Mouse (Mus musculus): ENCODE data around the gene Procr. TPM values are rescaled to one million over a fixed set of nuclear protein-coding genes. Genes with fewer than 3 reads are reported as not detected.

Gene Procr
- 2.9 and 4.1 TPM in 2 replicates for polyA plus RNA-seq (2015; fragmentation: Nextera tagmentation; extraction: Ambion mirVana)

GRCm38 (mm10) chr2:155751014-155751786 lies at the start of gene Procr:
Gene Procr, plus strand, starts transcription at chr2:155751117.
- no peak for ATAC-seq (ENCODE audit: low FRiP score, low read depth)
- Histone ChIP-seq H3K4me1 (replicated peaks) (peaks cover 6% of the 10 kb centered on the region; the same call in 1 of the 2 replicates), H3K4me2 (peak within 1 kb of the TSS; percentile 59), H3K27ac (replicated peaks) (no peak within 1 kb of the TSS), H3K9ac (peak within 1 kb of the TSS; percentile 25; the same call in 1 of the 2 replicates), H3K27me3 (peaks cover 7% of the 10 kb centered on the region; the same call in 1 of the 2 replicates), H3K4me3 (peak within 1 kb of the TSS; percentile 32), H3K36me3 (no peaks in the 10 kb centered on the region), H3K9me3 (no peaks in the 10 kb centered on the region)
- 4% methylated on average over 25 of the region's 25 CpGs for WGBS

GRCm38 (mm10) chr2:155701399-155701919 lies 49.5 kb upstream of the Procr start:
- H3K4me1 ChIP-seq (replicated peaks): no peaks in the 10 kb centered on the region
- no peaks in the 10 kb centered on the region for H3K9me3 ChIP-seq
- no peak for ATAC-seq (ENCODE audit: low FRiP score, low read depth)
- no peak overlapping the region for H3K4me2 ChIP-seq
- H3K4me3 ChIP-seq: no peak overlapping the region
- H3K27me3 ChIP-seq: no peaks in the 10 kb centered on the region
- H3K27ac ChIP-seq (replicated peaks): no peak overlapping the region
- no peak overlapping the region for H3K9ac ChIP-seq
- H3K36me3 ChIP-seq: peaks cover 31% of the 10 kb centered on the region; the same call in 1 of the 2 replicates
- 95% methylated on average over 19 of the region's 19 CpGs for WGBS

GRCm38 (mm10) chr2:155703630-155704029 lies 47.3 kb upstream of the Procr start:
- Histone ChIP-seq H3K4me2 (no peak overlapping the region), H3K27ac (replicated peaks) (no peak overlapping the region), H3K4me3 (no peak overlapping the region), H3K9ac (no peak overlapping the region), H3K9me3 (no peaks in the 10 kb centered on the region), H3K27me3 (no peaks in the 10 kb centered on the region), H3K36me3 (peaks cover 43% of the 10 kb centered on the region; the same call in 1 of the 2 replicates), H3K4me1 (replicated peaks) (no peaks in the 10 kb centered on the region)
- ATAC-seq (ENCODE audit: low FRiP score, low read depth): no peak
- 19% methylated on average over 4 of the region's 4 CpGs for WGBS

- no peak overlapping the region for H3K9ac ChIP-seq
- no peaks in the 10 kb centered on the region for H3K9me3 ChIP-seq
- no peaks in the 10 kb centered on the region for H3K27me3 ChIP-seq
- WGBS: 79% methylated on average over 4 of the region's 4 CpGs
- H3K4me3 ChIP-seq: no peak overlapping the region
- ATAC-seq (ENCODE audit: low FRiP score, low read depth): no peak
- peaks cover 61% of the 10 kb centered on the region for H3K36me3 ChIP-seq
- no peaks in the 10 kb centered on the region for H3K4me1 ChIP-seq (replicated peaks)
- H3K27ac ChIP-seq (replicated peaks): no peak overlapping the region
- H3K4me2 ChIP-seq: no peak overlapping the region
These were observed 43.7 kb upstream of the Procr start for GRCm38 (mm10) chr2:155707251-155707650.

- peaks cover 71% of the 10 kb centered on the region for H3K36me3 ChIP-seq
- H3K4me3 ChIP-seq: no peak overlapping the region
- H3K27ac ChIP-seq (replicated peaks): no peak overlapping the region
- H3K9me3 ChIP-seq: no peaks in the 10 kb centered on the region
- WGBS: 89% methylated on average over 11 of the region's 11 CpGs
- no peaks in the 10 kb centered on the region for H3K4me1 ChIP-seq (replicated peaks)
- ATAC-seq (ENCODE audit: low FRiP score, low read depth): no peak
- H3K4me2 ChIP-seq: no peak overlapping the region
- no peak overlapping the region for H3K9ac ChIP-seq
- no peaks in the 10 kb centered on the region for H3K27me3 ChIP-seq
These were observed 40.4 kb upstream of the Procr start for GRCm38 (mm10) chr2:155710557-155710956.

GRCm38 (mm10) chr2:155717082-155717990 lies 33.6 kb upstream of the Procr start:
- Histone ChIP-seq H3K4me1 (replicated peaks) (no peaks in the 10 kb centered on the region), H3K9ac (no peak overlapping the region), H3K9me3 (no peaks in the 10 kb centered on the region), H3K27me3 (no peaks in the 10 kb centered on the region), H3K4me3 (no peak overlapping the region), H3K36me3 (peaks cover 63% of the 10 kb centered on the region), H3K4me2 (no peak overlapping the region), H3K27ac (replicated peaks) (no peak overlapping the region)
- WGBS: 90% methylated on average over 12 of the region's 12 CpGs
- no peak for ATAC-seq (ENCODE audit: low FRiP score, low read depth)

- no peaks in the 10 kb centered on the region for H3K27me3 ChIP-seq
- no peaks in the 10 kb centered on the region for H3K9me3 ChIP-seq
- no peaks in the 10 kb centered on the region for H3K4me1 ChIP-seq (replicated peaks)
- 92% methylated on average over 5 of the region's 5 CpGs for WGBS
- H3K27ac ChIP-seq (replicated peaks): no peak overlapping the region
- peaks cover 60% of the 10 kb centered on the region for H3K36me3 ChIP-seq
- H3K4me2 ChIP-seq: no peak overlapping the region
- no peak overlapping the region for H3K4me3 ChIP-seq
- no peak for ATAC-seq (ENCODE audit: low FRiP score, low read depth)
- no peak overlapping the region for H3K9ac ChIP-seq
These were observed 30.3 kb upstream of the Procr start for GRCm38 (mm10) chr2:155720585-155720984.

GRCm38 (mm10) chr2:155724036-155724435 lies 26.9 kb upstream of the Procr start:
- Histone ChIP-seq H3K4me3 (no peak overlapping the region), H3K36me3 (peaks cover 43% of the 10 kb centered on the region; the same call in 1 of the 2 replicates), H3K27ac (replicated peaks) (no peak overlapping the region), H3K4me2 (no peak overlapping the region), H3K4me1 (replicated peaks) (peaks cover 15% of the 10 kb centered on the region), H3K27me3 (no peaks in the 10 kb centered on the region), H3K9ac (no peak overlapping the region), H3K9me3 (no peaks in the 10 kb centered on the region)
- WGBS: 84% methylated on average over 5 of the region's 5 CpGs
- no peak for ATAC-seq (ENCODE audit: low FRiP score, low read depth)

GRCm38 (mm10) chr2:155724526-155724925 lies 26.4 kb upstream of the Procr start:
- Histone ChIP-seq H3K9ac (no peak overlapping the region), H3K36me3 (peaks cover 38% of the 10 kb centered on the region; the same call in 1 of the 2 replicates), H3K4me1 (replicated peaks) (peaks cover 15% of the 10 kb centered on the region), H3K9me3 (no peaks in the 10 kb centered on the region), H3K4me3 (no peak overlapping the region), H3K4me2 (no peak overlapping the region), H3K27me3 (no peaks in the 10 kb centered on the region), H3K27ac (replicated peaks) (no peak overlapping the region)
- ATAC-seq (ENCODE audit: low FRiP score, low read depth): no peak
- 92% methylated on average over 6 of the region's 6 CpGs for WGBS

GRCm38 (mm10) chr2:155726302-155726701 lies 24.6 kb upstream of the Procr start:
- H3K4me2 ChIP-seq: no peak overlapping the region
- no peak for ATAC-seq (ENCODE audit: low FRiP score, low read depth)
- H3K36me3 ChIP-seq: peaks cover 28% of the 10 kb centered on the region; the same call in 1 of the 2 replicates
- H3K27ac ChIP-seq (replicated peaks): no peak overlapping the region
- H3K27me3 ChIP-seq: no peaks in the 10 kb centered on the region
- 87% methylated on average over 7 of the region's 7 CpGs for WGBS
- peaks cover 15% of the 10 kb centered on the region for H3K4me1 ChIP-seq (replicated peaks)
- no peak overlapping the region for H3K4me3 ChIP-seq
- no peaks in the 10 kb centered on the region for H3K9me3 ChIP-seq
- no peak overlapping the region for H3K9ac ChIP-seq

- no peaks in the 10 kb centered on the region for H3K27me3 ChIP-seq
- H3K9ac ChIP-seq: no peak overlapping the region
- no peak for ATAC-seq (ENCODE audit: low FRiP score, low read depth)
- H3K4me1 ChIP-seq (replicated peaks): peaks cover 15% of the 10 kb centered on the region
- peak overlapping the region; percentile 84 for H3K4me2 ChIP-seq
- H3K36me3 ChIP-seq: peaks cover 21% of the 10 kb centered on the region; the same call in 1 of the 2 replicates
- no peaks in the 10 kb centered on the region for H3K9me3 ChIP-seq
- no peak overlapping the region for H3K27ac ChIP-seq (replicated peaks)
- 82% methylated on average over 7 of the region's 7 CpGs for WGBS
- peak overlapping the region; percentile 88; the same call in 1 of the 2 replicates for H3K4me3 ChIP-seq
These were observed 23.0 kb upstream of the Procr start for GRCm38 (mm10) chr2:155727764-155728395.
